Mouse (Mus musculus): ENCODE data around the gene Mgat5b.

Gene Mgat5b

DNA sequence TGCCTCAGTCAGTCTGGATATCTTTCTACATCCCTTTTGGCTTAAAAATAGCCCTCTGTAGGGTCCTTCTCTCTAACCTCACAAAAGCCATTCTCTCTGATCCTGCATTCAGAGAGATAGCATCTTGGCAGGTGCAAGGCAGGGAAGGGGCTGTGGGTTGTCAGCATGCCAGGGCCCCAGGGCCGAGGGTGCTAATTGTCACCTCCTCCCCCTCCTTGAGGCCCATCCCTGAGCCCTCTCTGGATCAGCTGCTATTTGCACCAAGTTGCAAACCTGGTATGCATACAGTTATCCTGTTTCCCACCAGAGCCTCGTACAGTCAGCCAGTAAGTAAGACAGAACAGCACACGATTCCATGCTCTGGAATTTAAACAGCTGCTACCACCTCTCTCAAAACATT is 111.4 kb downstream of the Mgat5b start:
- in situ Hi-C loops (cut with MboI, MseI) = no loop called here

GRCm38 (mm10) chr11:117030471-117031101 is 111.9 kb downstream of the Mgat5b start:
- in situ Hi-C loops (cut with MboI, MseI) = no loop called here

GRCm38 (mm10) chr11:117031249-117031648 is 112.6 kb downstream of the Mgat5b start:
- in situ Hi-C loops (cut with MboI, MseI) = no loop called here

- in situ Hi-C loops (cut with MboI, MseI) = no loop called here
These were observed 117.1 kb downstream of the Mgat5b start for GRCm38 (mm10) chr11:117035661-117036336.
